Mouse (Mus musculus) ES-Bruce4 (cell line): ENCODE measurements around the gene Kcna7. TPM values are rescaled to one million over a fixed set of nuclear protein-coding genes. Genes with fewer than 3 reads are reported as not detected.

Experiments
- H3K27ac ChIP-seq: 2 replicates; pipeline ENCODE4 v1.5.1; 2012; ENCODE audit warnings: low read length, inconsistent platforms; ENCODE audit not compliant: insufficient read depth
- H3K27me3 ChIP-seq: 2 replicates; pipeline ENCODE4 v1.6.1; 2012; ENCODE audit warnings: mild to moderate bottlenecking, low read length, inconsistent platforms; ENCODE audit not compliant: control insufficient read depth, poor library complexity, insufficient read depth, severe bottlenecking
- H3K36me3 ChIP-seq: 2 replicates; pipeline ENCODE4 v1.6.1; 2012; ENCODE audit warnings: inconsistent platforms, mild to moderate bottlenecking, low read length, moderate library complexity; ENCODE audit not compliant: control insufficient read depth, poor library complexity, insufficient read depth, severe bottlenecking
- H3K4me1 ChIP-seq: one replicate; pipeline ENCODE4 v1.8.1; 2011; ENCODE audit warnings: low read length; ENCODE audit not compliant: control insufficient read depth, insufficient read depth
- H3K4me3 ChIP-seq: 2 replicates; pipeline ENCODE4 v1.5.1; 2011; ENCODE audit warnings: low read depth, mild to moderate bottlenecking, low read length
- H3K9ac ChIP-seq: 2 replicates; pipeline ENCODE4 v1.6.1; 2012; ENCODE audit warnings: low read depth, mild to moderate bottlenecking, inconsistent platforms; ENCODE audit not compliant: poor library complexity, severe bottlenecking
- H3K9me3 ChIP-seq: replicated peaks from 2 replicates; pipeline ENCODE4 v1.6.1; 2012; ENCODE audit warnings: mild to moderate bottlenecking, low read length, inconsistent platforms; ENCODE audit not compliant: control insufficient read depth, poor library complexity, insufficient read depth, severe bottlenecking
- CTCF ChIP-seq: IDR thresholded peaks from one replicate; pipeline ENCODE4 v1.8.1; 2011; ENCODE audit warnings: low read depth, low read length
- EP300 ChIP-seq: IDR thresholded peaks from 2 replicates; pipeline ENCODE4 v1.6.1; 2011; ENCODE audit warnings: low read depth, low read length; ENCODE audit not compliant: insufficient read depth
- POLR2A ChIP-seq: IDR thresholded peaks from one replicate; pipeline ENCODE4 v1.8.1; 2011; ENCODE audit warnings: low read length; ENCODE audit not compliant: insufficient read depth
- polyA plus RNA-seq: library from polyadenylated mRNA; stranded (reverse); fragments of >200 nt; gene quantifications from 2 replicates; pipeline ENCODE4 v1.2.4, GENCODE M21; 2011; ENCODE audit warnings: low read depth; ENCODE audit not compliant: missing spikeins, insufficient read depth, insufficient read length

The Kcna7 gene
- polyA plus RNA-seq, 1 experiment: not detected

GRCm38 (mm10) chr7:45437521-45438276 lies 32.2 kb downstream of the Kcna7 start, which contains the start of gene Ruvbl2:
Gene Ruvbl2, minus strand, starts transcription at chr7:45438096.
- Histone ChIP-seq H3K36me3 (no peaks in the 10 kb centered on the region), H3K27ac (0 out of 2 replicates have a peak within 1 kb of the TSS, but pooled peaks have one; percentile 2), H3K9me3 (no peaks in the 10 kb centered on the region), H3K4me1 (peaks cover 8% of the 10 kb centered on the region), H3K9ac (peak within 1 kb of the TSS; percentile 29; the same call in 1 of the 2 replicates), H3K27me3 (no peaks in the 10 kb centered on the region), H3K4me3 (peak within 1 kb of the TSS; percentile 41)
- TF ChIP-seq EP300: no peak
- TF ChIP-seq CTCF: peak; percentile 63
- TF ChIP-seq POLR2A: no peak

GRCm38 (mm10) chr7:45443526-45444420 lies 38.3 kb downstream of the Kcna7 start:
- H3K27ac ChIP-seq: no peak overlapping the region
- no peak overlapping the region for H3K9ac ChIP-seq
- 0 out of 2 replicates have a peak, but pooled peaks cover 2% of the 10 kb centered on the region for H3K36me3 ChIP-seq
- no peak overlapping the region for H3K4me3 ChIP-seq
- H3K4me1 ChIP-seq: no peaks in the 10 kb centered on the region
- H3K27me3 ChIP-seq: no peaks in the 10 kb centered on the region
- no peaks in the 10 kb centered on the region for H3K9me3 ChIP-seq
- TF ChIP-seq POLR2A (no peak), EP300 (no peak), CTCF (no peak)

- Histone ChIP-seq H3K4me1 (peaks cover 3% of the 10 kb centered on the region), H3K27ac (no peak overlapping the region), H3K27me3 (no peaks in the 10 kb centered on the region), H3K4me3 (no peak overlapping the region), H3K9ac (no peak overlapping the region), H3K36me3 (0 out of 2 replicates have a peak, but pooled peaks cover 2% of the 10 kb centered on the region), H3K9me3 (no peaks in the 10 kb centered on the region)
- TF ChIP-seq CTCF: no peak
- no peak for TF ChIP-seq EP300
- no peak for TF ChIP-seq POLR2A
These were observed 41.1 kb downstream of the Kcna7 start for GRCm38 (mm10) chr7:45446589-45446988.

GRCm38 (mm10) chr7:45447325-45447990 lies 42.0 kb downstream of the Kcna7 start:
- no peaks in the 10 kb centered on the region for H3K9me3 ChIP-seq
- H3K27me3 ChIP-seq: no peaks in the 10 kb centered on the region
- H3K4me3 ChIP-seq: peak overlapping the region; percentile 62
- peaks cover 3% of the 10 kb centered on the region for H3K4me1 ChIP-seq
- TF ChIP-seq EP300 (no peak), CTCF (peak; percentile 75)
- H3K36me3 ChIP-seq: 0 out of 2 replicates have a peak, but pooled peaks cover 7% of the 10 kb centered on the region
- peak overlapping the region; percentile 24 for H3K9ac ChIP-seq
- H3K27ac ChIP-seq: peak overlapping the region; percentile 85

- Histone ChIP-seq H3K9ac (0 out of 2 replicates have a peak overlapping the region, but pooled peaks have one; percentile 9), H3K36me3 (0 out of 2 replicates have a peak, but pooled peaks cover 5% of the 10 kb centered on the region), H3K27ac (peak overlapping the region; percentile 79), H3K9me3 (no peaks in the 10 kb centered on the region), H3K4me1 (peaks cover 3% of the 10 kb centered on the region), H3K4me3 (no peak overlapping the region), H3K27me3 (no peaks in the 10 kb centered on the region)
- no peak for TF ChIP-seq CTCF
- no peak for TF ChIP-seq EP300
These were observed 44.5 kb downstream of the Kcna7 start for GRCm38 (mm10) chr7:45449974-45450373.
